Mouse (Mus musculus) midbrain, postnatal 0 days (tissue): ENCODE data around the gene Nav2. TPM values are rescaled to one million over a fixed set of nuclear protein-coding genes. Genes with fewer than 3 reads are reported as not detected.

Experiments used
- ATAC-seq: fragments of 200-750 bp; cut with Nextera tagmentation; 2 replicates; pipeline ENCODE4 v1.8.0; 2017; ENCODE audit warnings: moderate number of reproducible peaks, mild to moderate bottlenecking, moderate TSS enrichment, moderate library complexity; ENCODE audit not compliant: low FRiP score
- DNase-seq: peaks from one replicate; pipeline ENCODE4 v3.0.0-alpha.2; 2015; ENCODE audit warnings: low spot score
- H3K27ac ChIP-seq: fragments of 300-500 bp; sonication (generic); 2 replicates; pipeline ENCODE4 v1.5.1; 2014; ENCODE audit warnings: low read depth, mild to moderate bottlenecking, low read length, mixed read lengths
- H3K27me3 ChIP-seq: fragments of 300-500 bp; sonication (generic); 2 replicates; pipeline ENCODE4 v1.6.1; 2014; ENCODE audit warnings: low read length, control low read depth, mixed read lengths; ENCODE audit not compliant: insufficient read depth
- H3K36me3 ChIP-seq: fragments of 300-500 bp; sonication (generic); 2 replicates; pipeline ENCODE4 v1.6.1; 2014; ENCODE audit warnings: low read length, control low read depth, mixed read lengths; ENCODE audit not compliant: insufficient read depth
- H3K4me1 ChIP-seq: fragments of 300-500 bp; sonication (generic); 2 replicates; pipeline ENCODE4 v1.6.1; 2014; ENCODE audit warnings: mild to moderate bottlenecking, control low read depth, antibody characterized with exemption, low read length, mixed read lengths; ENCODE audit not compliant: insufficient read depth
- H3K4me2 ChIP-seq: fragments of 300-500 bp; sonication (generic); 2 replicates; pipeline ENCODE4 v1.6.1; 2014; ENCODE audit warnings: low read depth, mild to moderate bottlenecking, low read length, mixed read lengths; ENCODE audit not compliant: poor library complexity, severe bottlenecking
- H3K4me3 ChIP-seq: fragments of 300-500 bp; sonication (generic); 2 replicates; pipeline ENCODE4 v1.5.1; 2014; ENCODE audit warnings: low read depth, mild to moderate bottlenecking, low read length, moderate library complexity
- H3K9ac ChIP-seq: fragments of 300-500 bp; sonication (generic); replicated peaks from 2 replicates; pipeline ENCODE4 v1.6.1; 2014; ENCODE audit warnings: mild to moderate bottlenecking, low read length, moderate library complexity, mixed read lengths; ENCODE audit not compliant: poor library complexity, severe bottlenecking
- H3K9me3 ChIP-seq: fragments of 300-500 bp; sonication (generic); 2 replicates; pipeline ENCODE4 v1.6.1; 2016; ENCODE audit warnings: low read length, control low read depth
- CTCF ChIP-seq: IDR thresholded peaks from 2 replicates; pipeline ENCODE4 v1.5.1; 2016; ENCODE audit warnings: antibody characterized with exemption, mild to moderate bottlenecking
- WGBS: fragments of 180-500 bp; shearing (Covaris S2); extraction: QIAGEN DNeasy Blood & Tissue Kit; methylation state at CpG from one replicate; pipeline ENCODE4 v1.1.7; 2014; 5-methylcytosine and 5-hydroxymethylcytosine counted together
- polyA plus RNA-seq: library from polyadenylated mRNA; unstranded; fragments of >200 nt; fragmentation: Nextera tagmentation; extraction: Ambion mirVana; gene quantifications from 2 replicates; pipeline ENCODE4 v1.2.1, GENCODE M21; 2015
- total RNA-seq: library from RNA; depleted of rRNA; stranded (reverse); fragments of >200 nt; gene quantifications from 2 replicates; pipeline ENCODE4 v1.2.3, GENCODE M21; 2014; rRNA removed

Nav2 gene
- total and polyA plus RNA-seq, 2 experiments from 2014 or later, result 18.3 to 53.8 TPM

GRCm38 (mm10) chr7:49637851-49638663 is 729.5 kb downstream of the Nav2 start:
- H3K27ac ChIP-seq, result no peak overlapping the region
- no peak overlapping the region for H3K9ac ChIP-seq
- WGBS, result 3% methylated on average over 21 of the region's 21 CpGs
- no peak overlapping the region for H3K4me2 ChIP-seq
- no peak for TF ChIP-seq CTCF
- no peaks in the 10 kb centered on the region for H3K4me1 ChIP-seq
- H3K36me3 ChIP-seq, result no peaks in the 10 kb centered on the region
- H3K27me3 ChIP-seq, result peaks cover 51% of the 10 kb centered on the region
- DNase-seq, result no peak
- H3K4me3 ChIP-seq, result no peak overlapping the region
- H3K9me3 ChIP-seq, result no peaks in the 10 kb centered on the region
- no peak for ATAC-seq

GRCm38 (mm10) chr7:49638941-49639776 is 730.6 kb downstream of the Nav2 start:
- Histone ChIP-seq H3K4me2 (no peak overlapping the region), H3K4me1 (no peaks in the 10 kb centered on the region), H3K36me3 (no peaks in the 10 kb centered on the region), H3K9ac (no peak overlapping the region), H3K27me3 (peaks cover 46% of the 10 kb centered on the region), H3K9me3 (no peaks in the 10 kb centered on the region), H3K4me3 (no peak overlapping the region), H3K27ac (no peak overlapping the region)
- DNase-seq (no peak), ATAC-seq (no peak)
- no peak for TF ChIP-seq CTCF
- WGBS, result 4% methylated on average over 35 of the region's 35 CpGs

- Histone ChIP-seq H3K27me3 (peaks cover 43% of the 10 kb centered on the region), H3K4me3 (no peak overlapping the region), H3K4me2 (no peak overlapping the region), H3K36me3 (no peaks in the 10 kb centered on the region), H3K4me1 (no peaks in the 10 kb centered on the region), H3K27ac (no peak overlapping the region), H3K9me3 (no peaks in the 10 kb centered on the region), H3K9ac (no peak overlapping the region)
- WGBS, result 24% methylated on average over 18 of the region's 18 CpGs
- no peak for TF ChIP-seq CTCF
- no peak for DNase-seq
- no peak for ATAC-seq
These were observed 731.6 kb downstream of the Nav2 start for GRCm38 (mm10) chr7:49639864-49640708.

GRCm38 (mm10) chr7:49640709-49641305 is 732.3 kb downstream of the Nav2 start:
- Histone ChIP-seq H3K4me2 (no peak overlapping the region), H3K27me3 (peaks cover 43% of the 10 kb centered on the region), H3K4me1 (no peaks in the 10 kb centered on the region), H3K27ac (no peak overlapping the region), H3K4me3 (no peak overlapping the region), H3K9ac (no peak overlapping the region), H3K36me3 (no peaks in the 10 kb centered on the region), H3K9me3 (0 out of 2 replicates have a peak, but pooled peaks cover 3% of the 10 kb centered on the region)
- WGBS, result 22% methylated on average over 3 of the region's 3 CpGs
- DNase-seq (no peak), ATAC-seq (no peak)
- no peak for TF ChIP-seq CTCF

Other genes with a start within 250 kb of the Nav2 start
- gene Zdhhc13, start 119.7 kb upstream of the Nav2 start, total RNA-seq, result 37.3 and 43.0 TPM in 2 replicates
- gene Zdhhc13, start 119.7 kb upstream of the Nav2 start, polyA plus RNA-seq, result 21.2 and 24.3 TPM in 2 replicates
- 0.42 TPM in 1 of 2 replicates, not detected in the other for gene Csrp3, start 60.7 kb upstream of the Nav2 start, total RNA-seq
- 0.20 and 0.23 TPM in 2 replicates for gene Csrp3, start 60.7 kb upstream of the Nav2 start, polyA plus RNA-seq
- 1.0 and 1.8 TPM in 2 replicates for gene E2f8, start 27.1 kb upstream of the Nav2 start, total RNA-seq
- 0.53 and 0.70 TPM in 2 replicates for gene E2f8, start 27.1 kb upstream of the Nav2 start, polyA plus RNA-seq